Mouse (Mus musculus) urinary bladder, adult 2 months (tissue): ENCODE data around the gene Tmem229a. TPM values are rescaled to one million over a fixed set of nuclear protein-coding genes. Genes with fewer than 3 reads are reported as not detected.

Experiments used
- polyA plus RNA-seq: library from polyadenylated mRNA; depleted of rRNA; stranded (reverse); fragments of >200 nt; gene quantifications from 2 replicates; pipeline ENCODE4 v1.2.3, GENCODE M21; 2012; rRNA removed

Tmem229a gene
- polyA plus RNA-seq, 1 experiment = 12.0 TPM

Other genes with a start within 250 kb of the Tmem229a start
- gene Hyal6, start 223.1 kb downstream of the Tmem229a start, polyA plus RNA-seq = 0.01 TPM in 1 of 2 replicates, not detected in the other
- gene Hyal4, start 208.0 kb downstream of the Tmem229a start, polyA plus RNA-seq = 0.01 TPM in 1 of 2 replicates, not detected in the other
- gene Spam1, start 165.1 kb downstream of the Tmem229a start, polyA plus RNA-seq = not detected in 2 replicates
- 0.31 and 0.56 TPM in 2 replicates for gene Hyal5, start 98.3 kb downstream of the Tmem229a start, polyA plus RNA-seq